Mouse (Mus musculus) heart, adult 9 months (tissue): ENCODE measurements around the gene 9130213A22Rik.

ENCODE experiments used
- DNase-seq, 2 experiments: peaks; one replicate each; pipeline ENCODE4 v3.0.0; 2022; ENCODE audit warnings: low spot score in 2 of 2

The 9130213A22Rik gene

DNA sequence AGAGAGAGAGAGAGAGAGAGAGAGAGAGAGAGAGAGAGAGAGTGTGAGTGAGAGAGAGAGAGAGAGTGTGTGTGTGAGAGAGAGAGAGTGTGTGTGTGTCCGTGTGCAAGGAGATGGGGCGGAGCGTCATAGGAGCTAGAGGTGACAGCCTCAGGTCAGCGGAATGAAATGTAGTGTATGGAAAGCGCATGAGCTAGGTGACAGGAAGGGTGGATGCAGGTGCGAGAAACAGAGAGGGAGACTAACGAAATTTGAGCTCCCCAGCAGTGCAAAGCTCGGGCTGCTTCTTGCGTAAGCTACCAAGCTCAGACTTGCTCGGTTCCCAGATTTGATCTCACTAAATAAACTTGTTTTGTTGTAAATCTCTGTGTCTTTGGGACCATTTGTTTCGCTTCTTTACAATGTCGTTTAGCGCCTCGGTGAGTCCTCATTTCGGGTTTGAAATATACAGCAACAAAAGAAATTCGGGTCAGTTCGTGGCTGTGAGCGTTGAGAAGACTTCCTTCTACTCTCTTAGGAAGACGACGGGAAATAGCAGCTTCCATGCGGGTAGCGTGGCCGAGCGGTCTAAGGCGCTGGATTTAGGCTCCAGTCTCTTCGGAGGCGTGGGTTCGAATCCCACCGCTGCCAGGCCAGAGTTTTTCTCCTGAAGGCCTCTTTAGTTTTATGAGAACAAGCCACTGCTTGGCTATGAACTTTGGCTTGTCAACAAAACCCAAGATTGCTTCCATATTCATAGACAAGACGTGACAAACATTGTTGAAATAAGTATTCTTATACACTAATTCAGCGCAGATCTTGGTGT, 1.5 kb upstream of the 9130213A22Rik start:
- peak; percentile 76 to 92 for DNase-seq

DNA sequence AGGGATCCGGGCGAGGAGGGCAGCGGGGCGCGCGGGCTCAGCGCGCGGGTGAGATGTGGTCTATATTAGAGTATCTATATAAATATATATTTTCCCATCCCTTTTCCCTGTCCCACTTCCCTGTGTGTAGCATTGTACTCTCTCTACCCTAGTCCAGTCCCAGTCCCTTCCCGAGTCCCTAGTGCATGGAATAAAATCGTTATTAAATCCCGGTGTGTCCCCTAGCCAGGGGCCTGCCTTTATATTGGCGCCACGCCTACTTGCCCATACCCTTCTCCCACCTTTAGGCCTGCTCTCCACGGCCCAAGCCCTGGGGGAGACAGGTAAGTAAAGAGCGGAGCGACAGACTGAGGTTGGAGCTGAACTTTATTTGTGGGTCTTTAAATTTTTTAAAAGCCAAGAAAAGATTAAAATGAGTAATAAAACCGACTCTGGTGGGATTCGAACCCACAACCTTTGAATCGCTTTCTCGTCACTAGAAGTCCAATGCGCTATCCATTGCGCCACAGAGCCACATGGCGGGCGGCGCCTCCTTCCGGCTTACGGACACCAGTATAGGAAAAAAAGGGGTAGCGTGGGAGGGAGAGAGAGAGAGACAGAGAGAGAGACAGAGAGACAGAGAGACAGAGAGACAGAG, 785 bp upstream of the 9130213A22Rik start:
- peak; percentile 78 to 92 for DNase-seq

DNA sequence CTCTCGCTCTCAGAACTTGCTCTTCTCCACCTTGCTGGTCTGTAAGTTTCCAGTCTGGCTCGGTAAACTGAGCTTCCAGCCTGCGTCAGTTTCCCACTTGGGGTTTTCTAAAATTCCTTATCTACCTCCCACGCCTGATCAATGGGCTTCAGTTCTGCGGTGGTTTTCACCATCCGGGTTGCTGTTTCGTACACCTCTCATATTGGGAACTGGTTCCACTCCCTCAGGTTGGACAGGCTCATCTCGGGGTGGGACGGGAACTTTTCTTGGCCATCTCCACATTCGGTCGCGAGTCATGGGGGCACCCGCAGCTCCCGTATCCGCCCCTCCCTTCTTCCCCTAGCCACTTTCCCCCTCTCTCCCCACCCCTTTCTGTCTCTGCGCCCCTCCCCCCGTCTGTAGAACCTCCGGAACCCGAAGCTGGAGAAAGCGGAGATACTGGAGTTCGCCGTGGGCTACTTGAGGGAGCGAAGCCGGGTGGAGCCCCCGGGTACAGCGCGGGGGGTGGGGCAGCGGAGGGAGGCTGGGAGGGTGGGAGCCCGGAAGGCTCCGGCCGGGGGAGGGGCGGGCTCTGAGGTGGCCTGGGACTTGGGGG, 551 bp downstream of the 9130213A22Rik start:
- DNase-seq: no peak

DNA sequence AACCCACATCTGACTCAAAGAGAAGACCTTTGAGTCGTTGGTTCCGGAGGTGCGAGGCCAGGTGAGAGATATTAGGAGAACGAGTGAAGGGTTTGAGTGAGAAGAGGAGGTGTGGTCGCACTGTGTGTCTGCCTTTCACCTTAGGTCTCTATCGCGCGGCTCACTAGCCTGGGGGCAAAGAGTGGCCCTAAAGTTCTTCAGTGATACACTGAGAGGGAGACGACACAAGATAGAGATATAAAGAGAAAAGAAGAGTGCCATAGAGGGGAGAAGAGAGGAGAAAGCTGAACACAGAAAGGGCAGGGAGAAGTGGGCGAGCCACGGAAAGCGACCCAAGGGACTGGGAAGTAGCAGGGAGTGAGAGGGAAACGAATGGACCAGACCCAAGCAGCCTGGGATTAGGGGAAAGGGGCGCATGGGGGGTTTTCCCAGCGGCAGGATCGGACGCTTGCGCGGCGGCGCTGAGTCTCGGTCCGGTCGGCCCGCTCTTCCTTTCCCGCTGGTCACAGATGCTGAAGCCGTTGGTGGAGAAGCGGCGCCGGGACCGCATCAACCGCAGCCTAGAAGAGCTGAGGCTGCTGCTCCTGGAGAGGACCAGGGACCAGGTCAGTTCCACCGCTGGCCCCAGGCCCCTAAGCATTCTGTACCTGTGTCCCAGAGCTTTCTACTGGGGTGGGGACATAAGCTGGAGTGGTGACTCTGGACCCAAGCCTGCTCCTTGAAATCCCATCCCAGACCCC, 1.2 kb downstream of the 9130213A22Rik start:
- DNase-seq: no peak

DNA sequence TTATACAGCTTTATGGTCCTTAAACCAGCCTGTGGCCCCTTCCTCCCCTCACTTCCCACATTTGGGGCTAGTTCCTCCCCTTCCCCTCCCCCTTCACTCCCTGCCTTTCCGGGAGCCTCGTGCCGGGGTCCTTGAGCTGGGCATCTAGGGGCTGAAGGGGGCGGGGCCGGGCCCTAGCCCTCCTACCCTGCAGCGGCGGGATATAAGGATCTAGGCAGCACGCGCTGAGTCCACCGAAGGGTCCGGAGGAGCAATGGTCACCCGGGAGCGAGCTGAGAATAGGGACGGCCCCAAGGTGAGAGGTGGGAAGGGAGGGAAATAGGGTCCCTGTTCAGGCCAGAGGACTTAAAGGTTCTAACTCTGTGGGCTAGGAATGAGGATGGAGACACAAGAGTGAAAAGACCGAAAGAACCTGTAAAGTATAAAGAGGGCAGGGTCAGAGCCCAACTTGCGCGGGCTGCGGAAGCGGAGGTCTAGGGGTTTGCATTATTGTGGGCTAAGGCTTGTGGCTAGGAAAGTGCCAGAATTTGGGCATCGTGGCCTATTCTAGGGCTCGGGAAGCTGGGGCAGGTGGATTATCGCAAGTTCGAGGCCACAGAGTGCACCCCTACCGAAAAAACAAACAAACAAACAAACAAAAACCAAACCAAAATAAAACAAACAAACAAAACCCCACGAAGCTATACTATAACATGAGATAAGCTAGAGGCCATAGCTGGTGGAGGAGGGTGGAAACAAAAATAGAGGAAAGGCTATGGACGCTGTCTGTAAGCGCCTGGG, 2.0 kb downstream of the 9130213A22Rik start, which contains the start of gene Hes7:
Gene Hes7, plus strand, starts transcription at position 184 of the 780 bp plus-strand sequence.
- no peak for DNase-seq

DNA sequence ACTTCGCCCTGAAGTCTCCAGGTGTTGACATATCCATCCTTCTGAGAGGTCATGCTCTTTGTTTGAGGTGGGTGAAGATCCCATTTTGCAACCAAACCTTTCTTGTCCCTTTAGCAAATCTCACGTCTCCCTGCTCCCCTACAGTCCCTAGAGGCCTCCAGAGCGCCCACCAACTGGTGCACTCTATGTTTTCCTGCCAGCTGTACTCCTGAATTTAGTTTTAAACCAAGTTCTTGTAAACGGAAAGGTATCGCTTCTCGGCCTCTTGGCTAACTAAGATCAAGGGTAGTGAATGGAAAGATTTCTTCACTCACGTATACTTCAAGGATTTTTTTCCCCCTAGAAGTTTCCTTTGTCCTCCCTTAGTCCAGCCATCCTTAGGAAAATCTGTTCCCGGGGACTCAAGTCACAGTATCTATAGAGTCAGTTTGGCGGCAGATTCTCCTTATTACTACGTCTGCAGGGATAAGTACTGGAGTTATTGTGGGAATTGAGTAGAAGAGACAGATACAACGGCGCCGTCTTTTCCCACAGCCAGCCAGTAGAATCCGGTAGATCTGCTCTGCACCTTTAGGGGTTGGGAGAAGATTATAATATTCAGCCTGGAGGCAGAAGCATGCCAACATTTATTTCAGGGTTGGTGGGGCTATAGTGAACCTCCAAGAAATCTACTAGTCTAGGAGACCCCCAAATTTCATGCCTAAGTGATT, 2.8 kb downstream of the 9130213A22Rik start:
- no peak for DNase-seq

DNA sequence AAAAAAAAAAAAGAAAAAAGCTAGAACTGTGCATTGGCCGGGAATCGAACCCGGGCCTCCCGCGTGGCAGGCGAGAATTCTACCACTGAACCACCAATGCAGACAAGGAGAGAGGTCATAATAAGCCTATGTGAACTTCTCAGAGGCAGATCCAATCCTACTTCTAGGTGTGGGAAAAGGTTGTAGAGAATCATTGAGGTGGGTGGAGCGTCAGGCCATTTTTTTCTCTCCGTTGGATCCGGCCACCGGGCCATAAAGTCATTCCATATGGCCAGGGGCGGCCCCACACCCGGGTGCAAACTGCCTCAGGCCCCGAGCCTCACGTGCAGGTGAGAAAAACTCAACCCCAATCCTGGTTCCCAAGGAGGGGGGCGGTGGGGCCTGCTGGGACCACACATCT, 3.6 kb downstream of the 9130213A22Rik start:
- DNase-seq: peak; percentile 78 to 92

DNA sequence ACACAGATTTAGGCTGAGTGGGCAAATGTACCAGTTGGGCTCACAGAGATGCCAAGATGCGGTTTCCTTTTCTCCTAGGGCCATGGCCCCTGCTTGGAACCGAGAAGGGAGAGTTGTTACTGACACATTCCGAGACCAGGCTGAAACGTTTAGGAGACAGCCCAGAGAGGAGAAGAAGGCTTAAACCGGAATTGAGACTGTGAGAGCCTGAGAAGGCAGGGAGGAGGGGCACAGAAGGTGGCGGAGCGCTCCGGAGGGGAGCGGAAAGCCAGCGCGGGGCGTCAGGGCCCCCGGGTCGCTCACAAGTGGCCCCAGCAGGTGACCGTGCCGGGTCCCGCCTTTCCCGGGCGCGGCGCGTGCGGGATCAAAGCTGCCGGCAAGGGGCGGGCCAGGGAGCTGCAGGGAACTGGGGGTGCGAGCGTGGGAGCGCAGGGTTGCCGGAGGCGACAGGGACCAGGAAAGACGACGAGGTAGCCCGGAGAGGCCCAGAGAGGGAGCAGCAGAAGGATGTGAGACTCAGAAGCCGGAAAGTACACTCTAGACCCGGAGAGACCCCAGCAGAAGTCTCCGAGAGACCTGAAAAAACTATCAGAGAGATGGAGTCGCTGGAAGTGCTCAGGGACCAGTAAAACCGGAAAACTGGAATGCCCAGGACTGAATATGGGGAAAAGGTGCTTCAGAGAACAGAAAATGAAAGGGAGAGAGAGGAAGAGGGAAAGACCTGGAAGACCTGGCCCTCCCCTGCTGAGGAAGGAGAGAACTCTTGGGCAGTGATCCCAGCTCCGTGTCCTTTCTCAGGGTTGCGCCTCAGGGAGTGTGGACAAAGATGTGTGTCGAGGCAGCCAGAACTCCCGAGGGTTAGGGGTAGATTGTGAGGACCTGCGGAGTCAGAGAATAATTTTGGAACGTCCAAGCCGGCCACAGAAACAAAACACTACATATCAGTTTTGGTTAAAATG, 4.4 kb downstream of the 9130213A22Rik start:
- DNase-seq: peak; percentile 74 to 75

DNA sequence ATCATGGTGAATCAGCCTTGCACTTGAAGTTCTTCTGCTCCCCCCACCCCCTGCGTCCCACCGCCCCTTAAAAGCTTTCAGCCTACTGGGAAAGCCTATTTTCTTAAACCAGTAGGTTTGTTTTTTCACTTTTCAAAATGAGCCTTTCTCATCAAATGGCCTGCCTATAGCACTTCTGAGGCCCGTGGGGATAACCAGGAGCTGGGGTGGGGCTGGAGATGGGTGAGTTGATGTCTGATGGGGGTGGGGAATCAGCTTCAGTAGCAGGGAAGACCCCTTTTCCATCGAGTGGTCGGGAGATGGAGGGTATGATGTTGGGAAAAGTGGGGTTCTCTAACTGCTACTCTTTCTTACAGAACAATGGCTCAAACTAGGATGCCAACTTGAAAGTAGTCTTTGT, 5.5 kb downstream of the 9130213A22Rik start:
- no peak for DNase-seq

DNA sequence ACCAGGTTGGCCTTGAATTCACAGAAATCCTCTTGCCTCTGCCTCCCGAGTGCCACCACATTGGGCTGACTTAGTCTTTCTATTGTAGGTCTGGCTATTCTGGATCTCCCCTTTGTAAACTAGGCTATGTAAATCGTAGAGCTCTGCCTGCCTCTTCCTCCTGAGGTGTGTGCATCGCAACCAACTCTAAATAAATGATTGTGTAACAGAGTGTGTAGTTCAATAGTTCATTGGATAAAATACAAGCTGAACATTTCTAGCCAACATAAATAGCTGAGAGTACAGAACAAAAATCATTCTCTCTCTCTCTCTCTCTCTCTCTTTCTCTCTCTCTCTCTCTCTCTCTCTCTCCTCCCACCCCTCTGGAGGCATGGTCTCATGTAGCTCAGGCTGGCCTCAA, 7.8 kb downstream of the 9130213A22Rik start:
- no peak for DNase-seq

DNA sequence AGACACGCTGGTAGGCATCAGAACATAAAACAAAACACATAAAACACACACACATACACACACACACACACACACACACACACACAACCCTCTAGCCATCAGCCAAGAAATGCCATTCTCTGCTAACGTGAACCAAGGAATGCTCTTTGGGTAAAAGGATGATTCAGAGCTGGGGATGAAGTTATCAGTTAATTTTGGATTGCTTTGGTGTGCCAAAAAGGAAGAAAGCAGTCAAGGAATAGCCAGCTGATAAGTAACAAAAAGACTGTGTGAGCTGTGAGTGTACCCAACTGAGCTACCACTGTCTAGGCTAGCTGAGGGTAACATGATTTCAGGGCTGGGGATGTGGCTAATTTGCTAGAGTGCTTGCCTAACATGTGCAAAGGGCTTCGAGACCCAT, 8.4 kb downstream of the 9130213A22Rik start:
- DNase-seq: no peak

DNA sequence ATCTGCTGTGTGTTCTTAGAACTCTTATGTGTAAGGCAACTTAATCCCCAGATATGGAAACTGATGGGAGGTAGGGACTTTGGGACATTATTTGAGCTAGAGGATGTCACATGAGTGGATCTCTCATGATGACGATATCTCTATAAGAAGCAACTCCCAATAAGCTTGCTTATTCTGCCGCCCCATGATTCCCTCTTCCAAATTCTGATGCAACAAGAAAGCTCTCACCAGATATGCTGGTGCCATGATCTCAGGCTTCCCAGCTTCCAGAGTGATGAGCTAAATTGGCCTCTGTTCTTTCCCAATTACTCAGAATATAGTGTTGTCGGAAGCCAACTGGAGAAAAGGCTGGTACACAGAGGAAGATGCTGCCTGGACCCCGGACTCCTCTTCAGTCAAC, 10.5 kb downstream of the 9130213A22Rik start:
- DNase-seq: peak in 1 of 2 experiments; percentile 18

DNA sequence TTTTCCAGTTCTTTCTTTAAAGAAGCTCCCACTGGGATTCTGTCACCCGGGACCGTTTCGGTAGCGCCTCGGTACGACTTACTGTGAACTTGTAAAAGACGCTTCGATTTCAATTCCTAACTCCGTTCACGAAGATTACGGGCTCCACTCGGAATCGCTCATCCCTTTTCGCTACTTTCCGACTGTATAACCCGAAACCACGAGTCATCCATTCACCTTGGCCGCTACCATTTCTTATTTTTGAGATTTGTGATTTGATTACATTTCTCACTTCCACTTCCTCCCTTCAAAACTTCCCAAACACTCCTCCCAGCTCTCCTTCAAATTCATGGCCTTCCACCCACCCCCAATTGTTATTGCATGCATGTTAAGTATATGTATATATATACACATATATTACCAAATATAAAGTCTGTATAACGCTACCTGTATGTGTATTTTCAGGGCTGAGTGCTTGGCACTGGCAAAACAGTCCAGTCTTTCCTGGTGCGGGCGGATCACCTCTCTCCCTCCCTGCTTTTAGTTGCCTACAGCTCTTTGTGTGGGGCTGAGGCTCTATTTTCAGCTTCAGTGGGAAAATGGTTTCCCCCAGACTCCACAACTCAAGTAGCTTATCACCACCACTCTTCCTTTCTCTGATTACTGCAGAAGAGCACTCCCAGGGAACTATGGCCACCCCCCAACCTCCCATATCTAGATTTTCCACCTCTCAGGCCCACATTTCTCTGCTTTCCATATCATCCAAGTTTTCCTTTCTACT, 11.2 kb downstream of the 9130213A22Rik start:
- no peak for DNase-seq

DNA sequence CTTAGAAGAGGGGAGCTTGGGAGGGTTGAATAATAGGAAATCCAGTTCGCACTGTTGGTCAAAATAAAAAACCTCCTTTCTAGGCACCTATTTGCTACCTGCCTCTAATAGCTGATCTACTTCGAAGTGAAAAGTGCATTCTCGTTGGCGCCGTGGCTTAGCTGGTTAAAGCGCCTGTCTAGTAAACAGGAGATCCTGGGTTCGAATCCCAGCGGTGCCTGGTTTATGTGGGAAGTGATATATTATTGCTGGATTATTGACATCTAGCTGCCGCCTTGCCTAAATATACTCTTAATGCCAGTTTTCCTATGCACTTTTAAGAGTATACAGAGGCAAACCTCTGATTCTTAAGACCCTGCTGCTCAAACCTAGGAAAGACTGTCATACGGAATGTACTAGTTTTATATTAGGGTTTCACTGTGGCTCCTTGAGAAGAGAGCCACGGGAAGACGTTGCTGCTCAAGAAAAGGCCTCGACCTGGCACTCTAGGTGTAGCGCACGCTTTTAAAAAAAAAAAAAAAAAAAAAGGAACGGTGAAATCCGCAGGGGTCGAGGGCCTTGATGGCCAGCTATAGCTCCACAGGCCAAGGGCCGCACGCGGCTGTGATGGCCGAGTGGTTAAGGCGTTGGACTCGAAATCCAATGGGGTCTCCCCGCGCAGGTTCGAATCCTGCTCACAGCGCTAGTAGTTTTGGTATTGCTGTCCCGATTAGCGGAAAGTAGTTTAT, 11.9 kb downstream of the 9130213A22Rik start:
- DNase-seq: peak; percentile 78 to 92

DNA sequence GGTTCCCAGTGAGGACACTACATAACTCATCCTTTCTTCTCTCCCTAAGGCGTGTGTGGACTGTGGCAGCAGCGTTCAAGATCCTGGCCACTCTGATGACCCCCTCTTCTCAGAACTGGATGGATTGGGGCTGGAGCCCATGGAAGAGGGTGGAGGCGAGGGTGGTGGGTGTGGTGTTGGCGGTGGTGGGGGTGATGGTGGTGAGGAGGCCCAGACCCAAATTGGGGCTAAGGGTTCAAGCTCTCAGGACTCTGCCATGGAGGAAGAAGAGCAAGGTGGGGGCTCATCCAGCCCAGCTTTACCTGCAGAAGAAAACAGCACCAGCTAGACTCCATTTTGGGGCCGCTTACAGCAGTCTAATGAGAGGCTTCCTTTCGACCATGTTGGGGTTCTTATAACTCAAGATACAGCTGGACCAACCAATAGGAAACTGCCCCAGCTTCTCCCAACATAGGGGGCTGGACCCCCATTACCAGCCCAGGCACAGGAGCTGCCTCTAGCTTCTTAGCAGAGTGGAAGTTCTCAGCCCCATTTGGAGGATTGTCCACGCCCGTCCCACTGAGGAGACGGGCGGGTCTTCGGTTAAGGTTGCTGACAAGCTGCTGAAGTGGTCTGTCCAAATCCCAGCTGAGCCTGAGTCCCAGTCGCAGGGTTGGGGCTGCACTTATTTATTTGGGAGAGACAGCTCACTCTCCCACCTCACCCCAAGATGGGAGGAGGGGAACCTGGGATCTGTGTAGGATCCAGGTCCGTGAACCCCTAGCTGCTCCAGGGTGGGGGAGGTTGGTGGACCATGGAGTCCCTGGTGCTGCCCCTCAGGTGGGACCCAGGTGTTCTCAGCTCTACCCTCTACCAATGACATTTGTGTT, 13.1 kb downstream of the 9130213A22Rik start:
- DNase-seq: peak in 1 of 2 experiments; percentile 33

DNA sequence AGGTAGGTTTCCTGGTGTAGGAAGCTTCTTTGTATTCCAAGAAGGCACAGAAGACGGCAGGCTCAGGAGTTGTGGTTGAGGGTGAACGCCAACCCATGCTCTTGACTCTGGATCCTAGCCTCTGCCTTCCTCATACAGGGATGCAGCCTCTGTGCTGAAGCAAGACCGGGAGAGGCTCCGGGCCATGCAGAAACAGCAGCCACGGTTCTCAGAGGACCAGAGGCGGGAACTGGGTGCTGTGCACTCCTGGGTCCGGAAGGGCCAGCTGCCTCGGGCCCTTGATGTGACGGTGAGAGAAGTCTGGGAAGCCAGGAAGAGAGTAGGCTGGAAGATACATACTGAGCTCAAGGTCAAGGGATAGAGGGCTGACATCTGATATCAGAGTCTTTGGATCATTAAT, 14.2 kb downstream of the 9130213A22Rik start:
- DNase-seq: peak in 1 of 2 experiments; percentile 4

DNA sequence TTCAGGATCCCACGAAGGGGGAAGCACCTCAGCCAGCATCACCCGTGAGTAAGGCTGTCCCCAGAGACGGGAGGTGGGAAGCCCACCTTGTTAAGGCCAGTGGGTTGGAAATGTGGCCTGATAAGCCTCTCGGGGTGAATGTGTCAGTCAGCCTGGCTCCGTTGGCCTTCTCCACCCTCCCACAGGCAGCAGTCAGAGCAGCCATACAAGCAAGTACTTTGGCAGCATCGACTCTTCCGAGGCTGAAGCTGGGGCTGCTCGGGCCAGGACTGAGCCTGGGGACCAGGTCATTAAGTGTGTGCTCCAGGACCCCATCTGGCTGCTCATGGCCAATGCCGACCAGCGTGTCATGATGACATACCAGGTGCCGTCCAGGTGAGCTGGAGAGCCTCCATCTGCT, 14.7 kb downstream of the 9130213A22Rik start:
- peak in 1 of 2 experiments; percentile 13 for DNase-seq
